Mouse (Mus musculus): ENCODE measurements around the gene Ttpal.
"Not testable (repeated sequence)": the region's sequence is repeated elsewhere in the genome, so short reads cannot be mapped to it uniquely, and the experiment has no call there.

The Ttpal gene

DNA sequence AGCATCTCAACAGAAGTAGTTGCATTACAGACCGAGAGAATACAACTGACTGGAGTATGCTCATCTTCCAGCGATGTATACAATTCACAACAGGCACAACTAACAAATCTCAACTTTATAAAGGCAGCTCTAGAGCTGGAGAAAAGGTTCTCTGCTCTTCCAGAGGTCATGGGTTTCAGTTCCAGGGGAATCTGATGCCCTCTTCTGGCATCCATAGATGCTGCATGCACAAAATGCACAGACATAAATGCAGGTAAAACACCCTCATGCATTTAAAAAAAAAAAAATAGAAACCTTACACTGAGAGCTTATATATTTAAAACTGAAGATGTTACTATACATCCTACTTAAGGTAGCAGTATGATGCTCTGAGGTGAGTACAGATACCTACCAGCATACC is 29.6 kb downstream of the Ttpal start:
- no peak for DNase-seq

DNA sequence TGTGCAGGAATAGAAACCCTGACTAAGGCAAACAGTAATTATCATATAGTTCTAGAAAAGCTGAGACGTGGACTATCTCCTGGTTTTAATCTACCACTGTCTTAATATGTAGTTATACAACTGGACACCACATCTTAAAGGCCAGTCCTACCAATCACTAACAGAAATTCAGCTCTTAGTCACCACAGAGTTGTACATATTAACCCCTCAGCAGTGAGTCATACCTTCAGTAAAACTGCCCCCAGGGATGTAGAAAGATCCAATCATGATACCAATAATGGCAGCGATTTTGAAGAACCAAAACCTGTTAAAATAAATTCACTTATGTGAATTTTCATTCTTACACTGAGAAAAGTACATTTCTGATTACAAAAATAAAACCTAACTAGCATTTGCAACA is 32.1 kb downstream of the Ttpal start:
- no peak for DNase-seq

DNA sequence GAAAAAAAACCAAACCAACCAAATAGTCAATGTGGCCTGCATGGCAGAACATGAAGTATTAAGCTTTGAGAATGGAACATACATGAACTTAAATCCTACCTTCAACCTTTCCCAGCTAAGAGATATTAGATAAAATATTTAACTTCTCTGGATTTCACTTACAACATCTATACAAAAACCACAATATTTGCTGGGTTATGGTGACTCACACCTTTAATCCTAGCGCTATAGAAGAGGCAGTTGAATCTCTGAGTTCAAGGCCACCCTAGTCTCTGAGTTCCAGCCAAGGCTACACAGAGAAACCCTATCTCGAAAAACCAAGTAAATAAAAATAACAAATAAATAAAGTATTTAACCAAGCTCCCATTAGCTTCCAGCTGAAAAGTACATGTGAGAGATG is 33.9 kb downstream of the Ttpal start:
- no peak for DNase-seq

DNA sequence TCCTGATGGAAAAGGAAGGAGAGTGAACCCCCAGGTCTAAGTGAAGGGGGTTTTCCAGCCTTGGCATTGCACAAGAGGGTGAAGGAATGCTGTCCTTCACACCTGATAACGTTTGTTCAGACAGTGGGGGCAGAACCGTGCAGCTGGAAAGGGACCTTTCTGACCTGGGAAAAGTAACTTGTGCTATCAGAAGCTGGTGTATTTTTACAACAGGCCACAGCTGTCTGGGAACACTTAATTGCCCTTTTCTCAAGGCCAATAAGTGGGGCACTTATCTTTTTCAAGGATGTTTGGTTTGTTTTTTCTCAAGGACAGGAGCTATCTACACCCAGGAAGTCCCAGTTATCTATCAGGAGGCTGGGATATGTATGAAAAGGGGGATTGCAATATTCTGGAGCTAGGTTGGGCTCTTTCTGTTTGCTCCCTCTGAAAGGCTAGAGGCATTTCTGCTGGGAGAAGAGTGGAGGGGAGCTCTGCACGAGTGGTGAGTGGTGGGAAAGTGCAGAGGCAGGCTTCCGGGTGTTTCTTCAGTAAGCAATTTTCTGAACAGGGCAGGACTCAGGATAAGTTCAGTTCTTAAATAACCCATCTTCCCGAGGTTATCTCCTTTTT is 35.6 kb downstream of the Ttpal start:
- DNase-seq: no peak

DNA sequence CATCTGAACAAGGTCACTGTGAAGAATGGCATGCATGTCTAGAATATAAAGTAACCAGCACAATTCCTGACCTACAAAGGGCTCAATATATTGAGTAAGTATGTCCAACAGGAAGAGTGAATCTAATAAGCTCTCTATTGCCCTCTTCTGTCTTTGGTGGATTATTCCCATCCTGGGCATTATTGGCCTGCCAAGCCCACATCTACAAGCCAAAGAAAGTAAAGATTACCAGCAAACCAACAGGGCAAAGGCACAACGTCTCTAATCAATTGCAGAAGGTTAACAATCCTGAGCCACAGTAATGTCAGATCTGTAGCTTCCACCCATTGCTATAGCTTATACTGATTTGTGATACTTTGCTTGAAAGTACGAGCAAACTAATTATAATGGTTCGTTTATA is 38.4 kb downstream of the Ttpal start:
- no peak for DNase-seq

DNA sequence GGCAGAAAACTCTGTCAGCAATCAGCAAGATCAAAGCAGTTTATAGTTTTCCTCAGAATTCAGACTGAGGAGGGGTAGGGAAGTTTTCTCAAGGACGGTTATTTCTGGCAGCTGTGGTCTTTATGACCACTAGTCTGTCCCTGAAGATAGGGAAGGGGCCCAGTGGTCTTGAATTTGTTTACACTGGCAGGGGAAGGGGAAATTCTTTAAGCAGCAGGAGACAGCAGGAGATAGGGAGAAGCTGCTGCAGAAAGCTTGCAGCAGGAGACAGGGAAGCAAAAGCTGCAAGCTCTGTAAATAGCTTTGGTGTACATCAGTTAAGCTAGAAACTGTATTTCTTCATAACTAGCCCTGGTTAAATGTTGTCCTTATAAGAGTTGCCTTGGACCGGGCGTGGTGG is 39.6 kb downstream of the Ttpal start:
- no peak for DNase-seq

DNA sequence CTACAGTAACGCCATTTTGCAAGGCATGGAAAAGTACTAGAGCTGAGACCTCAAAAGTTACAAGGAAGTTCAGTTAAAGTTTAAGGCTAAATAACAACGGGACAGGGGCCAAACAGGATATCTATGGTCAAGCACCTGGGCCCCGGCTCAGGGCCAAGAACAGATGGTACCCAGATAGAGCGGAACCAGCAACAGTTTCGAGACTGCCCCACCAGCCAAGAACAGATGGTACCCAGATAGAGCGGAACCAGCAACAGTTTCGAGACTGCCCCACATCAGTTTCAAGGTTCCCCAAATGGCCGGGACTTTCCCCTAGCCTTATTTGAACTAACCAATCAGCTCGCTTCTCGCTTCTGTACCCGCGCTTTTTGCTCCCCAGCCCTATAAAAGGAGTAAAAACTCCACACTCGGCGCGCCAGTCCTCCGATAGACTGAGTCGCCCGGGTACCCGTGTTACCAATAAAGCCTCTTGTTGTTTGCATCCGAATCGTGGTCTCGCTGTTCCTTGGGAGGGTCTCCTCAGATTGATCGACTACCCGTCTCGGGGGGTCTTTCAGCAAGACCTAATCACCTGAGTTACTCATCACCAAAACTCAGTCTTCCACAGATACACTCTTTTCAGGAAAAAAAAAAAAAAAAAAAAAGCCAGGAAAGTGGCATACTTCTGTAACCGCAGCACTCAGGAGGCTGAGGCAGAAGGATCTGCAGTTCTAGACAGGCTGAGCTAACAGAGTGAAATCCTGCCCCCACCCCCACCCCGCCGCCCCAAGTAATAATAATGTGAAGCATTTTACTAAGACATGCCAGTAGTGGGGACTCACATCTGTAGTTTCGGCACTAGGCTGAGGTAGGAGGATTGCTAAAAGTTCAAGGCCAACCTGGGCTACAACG is 40.8 kb downstream of the Ttpal start:
- DNase-seq: peak; percentile 68 to 87

DNA sequence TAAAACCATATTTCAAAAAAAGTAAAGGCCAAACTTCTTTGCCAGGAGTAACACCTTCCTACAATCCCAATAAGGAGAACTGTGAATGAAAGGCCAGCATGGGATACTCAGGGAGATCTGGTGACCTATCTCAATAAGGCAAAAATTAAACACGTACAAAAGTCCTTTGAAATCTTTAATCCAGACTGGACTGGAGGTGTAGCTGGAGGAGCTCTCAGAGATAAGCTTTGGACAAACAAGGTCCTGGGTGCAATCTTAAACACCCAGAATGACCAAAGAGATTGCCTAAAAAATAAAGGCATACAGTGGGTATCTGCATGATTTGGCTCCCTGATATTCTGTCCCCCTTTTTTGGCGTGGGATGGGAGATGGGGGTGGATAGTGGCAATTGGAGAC is 41.5 kb downstream of the Ttpal start:
- DNase-seq: no peak

DNA sequence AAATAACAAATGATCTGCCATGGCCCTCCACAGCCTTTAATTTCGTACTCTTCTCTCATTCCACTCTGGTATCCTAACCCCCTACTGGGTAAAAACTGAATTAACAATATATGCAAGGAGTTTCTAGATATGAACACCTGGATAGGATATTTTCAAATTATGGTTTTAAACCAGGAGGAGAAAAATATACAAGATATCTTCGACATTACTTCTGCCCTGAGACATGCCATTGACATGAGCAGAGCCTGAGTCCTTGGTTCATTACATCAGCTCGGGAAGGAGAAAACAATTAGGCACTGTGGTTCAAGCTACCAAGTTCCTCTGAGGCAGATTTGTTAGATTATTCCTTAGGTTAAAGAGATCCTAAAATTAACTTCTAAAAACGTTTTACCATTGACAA is 41.9 kb downstream of the Ttpal start:
- no peak for DNase-seq

DNA sequence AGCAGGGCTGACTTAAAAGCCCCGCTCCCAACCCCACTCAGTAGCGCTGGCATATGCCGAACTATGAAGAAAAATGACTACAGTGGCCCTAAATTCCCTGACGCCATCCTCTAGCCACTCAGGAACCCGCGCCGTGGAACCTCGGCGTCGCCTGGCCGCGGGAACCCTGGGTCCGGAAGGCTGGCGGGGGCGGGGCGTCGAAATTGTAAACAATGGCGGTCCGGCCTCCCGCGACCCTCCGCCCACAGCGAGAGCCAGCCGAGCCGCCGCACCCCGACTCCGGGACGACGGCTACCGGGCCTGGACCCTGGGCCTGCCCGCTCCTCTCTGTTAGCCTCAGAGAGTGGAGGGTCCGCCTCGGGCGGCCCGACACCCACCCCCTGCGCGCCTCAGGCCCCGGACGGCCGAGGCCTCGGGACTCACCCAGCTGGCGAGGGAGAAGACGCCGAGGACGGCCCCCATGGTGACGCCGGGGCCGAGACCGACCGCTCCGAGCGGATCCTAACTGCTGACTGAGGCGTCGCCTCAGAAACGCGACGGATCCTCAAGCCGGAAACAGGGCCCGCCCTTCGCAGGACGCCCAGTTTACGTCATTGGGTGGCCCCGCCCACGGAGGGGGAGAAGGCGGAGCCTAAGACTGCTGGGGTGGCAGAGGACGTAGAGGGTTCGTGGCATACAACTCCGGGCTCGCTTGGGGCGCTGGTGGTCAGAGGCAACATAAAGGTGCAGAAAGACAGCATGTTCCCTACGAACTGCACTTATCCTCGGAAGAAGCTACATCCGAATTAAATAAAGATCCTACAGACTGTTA is 42.7 kb downstream of the Ttpal start, which contains the start of gene Serinc3:
Gene Serinc3 (minus strand): TSS at position 557 of the 811 bp plus-strand sequence.
- DNase-seq: peak; percentile 99

DNA sequence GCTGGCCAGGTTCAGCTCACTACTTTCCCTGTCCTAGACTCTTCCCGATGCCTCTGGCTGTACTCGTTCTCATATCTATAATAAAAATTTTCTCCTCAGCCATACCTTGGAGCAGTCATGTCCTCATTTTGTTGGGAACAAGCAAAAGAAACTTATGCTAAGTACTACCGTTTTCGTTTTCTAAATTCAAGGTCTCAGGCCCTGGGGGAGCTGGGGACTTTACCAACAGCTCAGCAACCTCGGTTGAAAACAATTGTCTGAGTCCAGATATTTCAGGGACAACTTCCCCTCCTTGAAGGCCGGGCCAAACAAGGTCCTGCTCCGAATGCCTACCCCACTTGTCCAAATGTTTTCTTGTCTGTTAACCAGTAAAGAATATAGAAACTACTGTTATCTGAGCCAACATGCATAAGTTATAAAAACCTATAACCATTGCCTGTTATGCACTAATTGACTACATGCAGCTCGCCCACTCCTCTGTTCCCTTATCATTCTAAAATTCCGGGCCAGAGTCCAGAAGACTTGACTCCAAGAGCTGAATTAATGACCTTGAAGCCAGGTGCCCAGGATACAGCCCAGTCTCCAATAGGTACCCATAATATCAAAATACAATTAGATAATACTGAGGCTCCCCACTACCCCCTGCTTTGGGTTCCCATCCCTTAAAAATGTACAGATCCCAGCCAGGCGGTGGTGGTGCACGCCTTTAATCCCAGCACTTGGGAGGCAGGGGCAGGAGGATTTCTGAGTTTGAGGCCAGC is 43.8 kb downstream of the Ttpal start:
- DNase-seq: no peak

DNA sequence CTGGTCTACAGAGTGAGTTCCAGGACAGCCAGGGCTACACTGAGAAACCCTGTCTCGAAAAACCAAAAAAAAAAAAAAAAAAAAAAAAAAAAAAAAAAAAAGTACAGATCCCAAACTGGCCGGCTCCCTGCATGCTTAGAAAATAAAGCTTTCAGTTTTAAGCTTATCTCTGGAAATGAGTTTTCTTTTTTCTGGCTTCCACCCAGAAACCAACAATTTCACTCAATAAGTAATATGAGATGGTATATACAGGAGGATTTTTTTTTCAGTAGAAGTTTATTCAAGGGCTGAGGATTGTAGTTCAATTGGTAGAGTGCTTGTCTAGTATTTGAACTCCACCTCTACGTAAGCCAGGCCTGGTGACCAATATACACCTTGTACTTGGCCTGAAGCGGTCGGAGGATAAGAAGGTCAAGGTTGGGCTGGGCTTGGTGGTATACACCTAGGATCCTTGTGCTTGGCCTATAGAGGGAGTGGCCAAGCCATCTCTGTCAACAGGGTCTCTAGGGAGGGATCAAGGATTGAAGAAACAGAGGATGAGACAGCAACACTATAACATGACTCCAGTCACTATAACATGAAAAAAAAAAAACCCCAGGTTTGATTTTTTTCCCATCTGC is 44.5 kb downstream of the Ttpal start:
- DNase-seq: no peak

DNA sequence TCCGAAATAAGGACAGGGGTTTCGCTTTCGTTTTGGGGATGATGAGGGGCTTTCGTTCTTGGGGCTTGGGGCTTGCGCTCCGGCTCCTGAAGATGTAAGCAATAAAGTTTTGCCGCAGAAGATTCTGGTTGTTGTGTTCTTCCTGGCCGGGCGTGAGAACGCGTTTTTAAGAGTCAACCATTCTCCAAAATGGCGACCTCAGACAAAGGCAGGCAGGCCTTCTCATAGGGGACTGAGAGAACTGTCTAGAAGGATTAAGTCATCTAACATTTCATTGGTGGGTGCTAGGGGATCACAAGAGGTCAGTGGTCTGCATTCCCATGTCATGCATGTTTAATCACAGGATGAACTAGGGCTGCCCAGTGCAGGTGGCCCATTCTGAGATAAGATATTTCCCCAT is 53.6 kb downstream of the Ttpal start:
- DNase-seq: not testable (repeated sequence)

DNA sequence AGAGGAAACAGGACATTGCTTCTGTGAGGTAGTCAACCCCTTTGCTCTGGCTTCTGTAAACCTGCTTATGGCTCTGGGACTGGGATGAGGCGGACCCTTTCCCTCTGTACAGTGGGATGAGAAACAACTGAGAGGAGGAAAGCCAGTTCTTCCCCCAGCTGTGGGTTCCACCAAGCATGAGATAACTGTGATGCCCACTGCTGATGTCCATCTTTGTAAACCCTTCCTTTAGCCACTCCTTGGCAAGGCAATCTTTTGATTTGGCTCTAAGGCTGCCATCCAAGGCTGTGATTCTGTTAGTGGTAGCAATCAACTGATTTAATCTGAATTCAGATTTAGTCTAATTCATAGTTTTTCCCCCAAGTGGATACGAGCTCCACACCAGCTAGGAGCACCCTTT is 55.4 kb downstream of the Ttpal start:
- no peak for DNase-seq

DNA sequence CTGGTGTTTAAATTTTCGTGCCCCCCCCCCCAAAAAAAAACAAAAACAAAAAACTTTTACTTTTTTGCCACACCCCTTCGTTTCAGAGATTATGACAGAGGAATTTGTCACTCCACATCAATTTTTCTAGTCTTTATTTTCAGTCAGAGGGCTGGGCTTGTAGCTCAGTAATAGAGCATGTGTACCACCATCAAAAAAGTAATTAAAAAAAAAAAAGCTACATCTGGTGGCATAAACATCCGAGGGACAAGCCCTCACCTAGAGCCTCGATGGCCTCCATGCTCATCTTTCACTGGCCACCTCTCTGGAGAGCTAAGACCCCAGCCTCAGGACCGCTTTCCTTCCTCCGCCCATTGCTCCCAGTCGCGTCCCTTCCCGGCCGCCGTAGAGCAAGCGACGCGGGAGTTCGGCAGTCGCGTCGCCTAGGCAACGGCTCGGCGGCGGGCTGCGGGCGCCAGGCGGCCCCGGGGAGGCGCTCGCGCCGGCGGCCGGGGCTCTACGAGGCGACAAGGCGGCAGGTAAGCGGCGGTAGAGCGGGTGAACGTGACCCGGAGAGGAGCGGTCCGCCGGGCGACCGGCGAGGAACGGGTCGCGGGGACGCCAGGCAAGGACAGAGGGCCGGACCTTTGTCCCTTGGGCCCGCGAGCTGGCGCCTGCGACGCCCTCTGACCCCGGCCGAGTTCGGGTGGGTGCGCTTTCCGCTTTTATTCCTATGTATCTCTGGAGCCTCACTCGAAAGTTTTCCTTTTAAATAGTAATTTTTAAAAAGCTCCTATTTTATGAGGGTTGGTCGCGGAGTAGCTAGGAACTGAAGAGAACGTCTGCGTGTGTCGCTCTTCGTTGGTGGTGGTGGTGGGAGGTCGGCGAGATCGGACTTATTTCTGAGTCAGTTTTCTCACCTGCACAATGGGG is 56.1 kb downstream of the Ttpal start, which contains the start of gene Pkig:
Gene Pkig (plus strand): TSS at position 412 of the 912 bp plus-strand sequence.
- peak; percentile 87 to 94 for DNase-seq

DNA sequence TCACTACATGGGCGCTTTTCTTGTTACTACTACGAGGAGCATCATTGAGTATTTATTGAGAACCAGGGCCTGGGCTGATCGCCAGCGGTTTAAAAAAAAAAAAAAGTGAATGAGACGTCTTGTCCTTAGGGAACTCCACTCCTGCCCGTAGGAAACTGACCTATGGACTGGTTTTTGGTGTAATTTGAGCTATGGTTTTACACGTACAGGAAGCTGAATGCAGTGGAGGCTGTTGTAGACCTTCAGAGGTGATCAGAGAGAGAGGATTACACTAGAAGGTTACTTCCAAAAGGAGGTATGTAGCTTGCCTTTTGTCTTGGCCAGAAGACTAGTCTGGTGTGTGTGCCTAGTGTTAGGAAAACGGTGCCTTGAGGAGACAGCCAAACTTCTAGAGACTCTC is 56.8 kb downstream of the Ttpal start:
- DNase-seq: peak; percentile 54 to 66

DNA sequence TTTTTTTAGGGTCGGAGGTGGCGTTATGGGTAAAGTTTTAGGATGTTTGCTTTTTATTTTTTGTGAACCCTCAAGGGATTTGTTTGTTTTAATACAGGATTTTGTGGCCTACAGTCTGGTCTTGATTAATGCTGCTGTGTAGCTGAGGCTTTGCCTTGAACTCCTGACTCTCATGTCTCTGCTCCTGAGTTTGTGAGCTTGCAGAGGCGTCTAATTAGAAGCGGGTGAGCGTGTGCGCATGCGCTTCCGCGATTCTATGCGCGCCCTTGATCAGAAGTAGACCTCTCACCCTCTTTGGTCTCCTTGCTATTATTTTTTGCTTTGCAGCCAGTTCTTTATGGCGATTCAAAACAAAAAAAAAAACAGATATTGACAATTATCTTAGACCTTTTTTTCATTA is 57.3 kb downstream of the Ttpal start:
- no peak for DNase-seq

DNA sequence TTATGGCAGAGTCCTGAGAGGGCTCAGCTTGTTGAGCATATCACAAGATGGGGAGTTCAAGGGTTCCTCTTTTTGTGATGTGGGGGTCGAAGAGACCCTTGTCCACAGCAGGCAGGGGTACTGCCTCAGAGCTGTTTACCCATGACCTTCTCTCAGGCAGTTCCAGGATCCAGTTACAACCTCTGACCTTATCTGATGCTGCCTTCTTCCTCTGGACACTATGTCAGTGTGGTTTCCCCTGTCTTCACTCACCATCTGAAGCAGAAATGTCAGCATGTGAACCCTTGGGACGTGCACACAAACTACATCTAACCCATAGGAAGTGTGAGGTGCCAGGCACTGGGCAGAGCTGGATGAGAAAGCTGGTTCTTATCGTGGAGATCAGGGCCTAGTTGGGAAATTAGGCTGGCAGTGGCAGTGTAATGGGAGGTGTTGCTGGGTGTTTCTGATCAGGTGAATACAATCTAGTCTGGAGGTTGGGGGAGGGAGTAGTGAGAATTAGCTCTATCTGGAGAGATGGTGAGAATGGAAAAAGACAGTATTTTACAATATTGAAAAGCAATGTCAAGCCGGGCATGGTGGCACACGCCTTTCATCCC is 58.1 kb downstream of the Ttpal start:
- no peak for DNase-seq

DNA sequence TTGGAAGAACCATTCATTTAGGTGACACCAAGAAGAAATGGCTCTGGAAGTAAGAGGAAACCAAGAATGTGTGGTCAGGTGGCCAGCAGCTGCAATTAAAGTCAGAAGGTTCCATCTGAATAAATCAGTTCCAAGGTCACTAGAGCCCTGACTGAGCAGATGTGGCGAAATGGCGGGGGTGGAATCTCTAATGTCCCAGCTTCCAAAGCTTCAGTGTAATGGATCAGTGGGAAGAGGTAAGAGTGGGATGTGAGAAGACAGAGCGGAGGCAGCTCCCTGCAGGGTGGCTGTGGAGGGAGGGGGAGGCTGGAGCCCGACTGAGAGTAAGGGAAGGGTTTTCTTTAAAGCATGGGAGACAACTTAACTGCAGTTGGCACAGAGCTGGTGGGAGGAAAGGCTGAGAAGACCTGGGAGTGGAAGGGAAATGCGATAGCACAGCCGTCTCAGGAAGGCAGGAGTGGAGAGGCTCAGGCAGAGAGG is 59.3 kb downstream of the Ttpal start:
- peak; percentile 39 to 66 for DNase-seq

DNA sequence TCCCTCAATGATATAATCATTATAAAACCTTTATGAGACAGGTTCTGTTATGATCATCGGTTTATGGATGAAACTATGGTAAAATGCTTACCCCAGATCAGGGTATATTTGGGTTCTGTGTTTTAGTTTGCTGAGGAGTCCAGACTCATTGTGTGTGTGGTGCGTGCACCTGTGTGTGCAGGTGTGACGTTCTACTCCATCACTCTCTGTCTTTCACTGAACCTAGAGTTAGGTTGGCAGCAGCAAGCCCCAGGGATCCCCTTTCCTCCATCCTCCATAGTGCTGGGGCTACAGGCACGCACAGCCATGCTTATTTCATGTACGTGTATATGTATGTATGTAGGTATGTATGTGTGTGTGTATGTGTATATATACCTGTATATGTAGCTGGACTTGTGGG is 60.0 kb downstream of the Ttpal start:
- no peak for DNase-seq

Data from kidney, postnatal 25 days (tissue).